Mouse (Mus musculus) testis, postnatal 14 days (tissue): ENCODE measurements at regions not wholly inside any gene's neighbourhood (a gene's known extent, or its start where the extent isn't known, plus 50 kb on each side); places are given as distances from the start of the nearest gene placed in this dataset.

Experiments used
- DNase-seq: peaks from one replicate; pipeline ENCODE4 v3.0.0; 2021; ENCODE audit warnings: low spot score

GRCm38 (mm10) chr3:127995678-127996077 lies 99.6 kb upstream of the Fam241a start:
- DNase-seq, result no peak

GRCm38 (mm10) chr3:127987583-127987982 lies 91.5 kb upstream of the Fam241a start:
- no peak for DNase-seq

GRCm38 (mm10) chr3:127985165-127985564 lies 89.0 kb upstream of the Fam241a start:
- DNase-seq, result no peak

- no peak for DNase-seq
Measured at GRCm38 (mm10) chr3:127977240-127977639, 81.1 kb upstream of the Fam241a start.

GRCm38 (mm10) chr3:127970891-127971290 lies 74.8 kb upstream of the Fam241a start:
- peak; percentile 44 for DNase-seq

GRCm38 (mm10) chr3:127967170-127967569 lies 71.0 kb upstream of the Fam241a start:
- DNase-seq, result no peak

GRCm38 (mm10) chr3:127966214-127966613 lies 70.1 kb upstream of the Fam241a start:
- no peak for DNase-seq

- no peak for DNase-seq
Measured at GRCm38 (mm10) chr3:127958919-127959684, 63.0 kb upstream of the Fam241a start.

GRCm38 (mm10) chr3:127954856-127955255 lies 58.7 kb upstream of the Fam241a start:
- DNase-seq, result no peak

GRCm38 (mm10) chr3:127953610-127954009 lies 57.5 kb upstream of the Fam241a start:
- DNase-seq, result no peak

- no peak for DNase-seq
Measured at GRCm38 (mm10) chr3:127948898-127949620, 52.9 kb upstream of the Fam241a start.

GRCm38 (mm10) chr3:127948326-127948725 lies 52.2 kb upstream of the Fam241a start:
- no peak for DNase-seq
